Mouse (Mus musculus): ENCODE measurements at regions not wholly inside any gene's neighbourhood (a gene's known extent, or its start where the extent isn't known, plus 50 kb on each side); places are given as distances from the start of the nearest gene placed in this dataset.

GRCm38 (mm10) chr3:102336184-102336583, 131.7 kb upstream of the Vangl1 start:
- WGBS = 79% methylated on average over 2 of the region's 2 CpGs
- Histone ChIP-seq H3K36me3 (ENCODE audit: control insufficient read depth, insufficient read depth) (no peaks in the 10 kb centered on the region), H3K27ac (ENCODE audit: low read length) (no peak overlapping the region), H3K9me3 (replicated peaks; ENCODE audit: control insufficient read depth, low read length) (no peaks in the 10 kb centered on the region), H3K4me2 (ENCODE audit: low read depth, low read length) (no peak overlapping the region), H3K4me1 (ENCODE audit: control insufficient read depth, insufficient read depth, low read length) (peaks cover 6% of the 10 kb centered on the region), H3K9ac (ENCODE audit: low read length) (no peak overlapping the region), H3K27me3 (ENCODE audit: control insufficient read depth, insufficient read depth, low read length) (no peaks in the 10 kb centered on the region; the same call in 1 of the 2 replicates), H3K4me3 (ENCODE audit: low read length) (no peak overlapping the region)
- ATAC-seq (replicated peaks; ENCODE audit: extremely low read depth, insufficient read depth, low FRiP score) = no peak

DNA sequence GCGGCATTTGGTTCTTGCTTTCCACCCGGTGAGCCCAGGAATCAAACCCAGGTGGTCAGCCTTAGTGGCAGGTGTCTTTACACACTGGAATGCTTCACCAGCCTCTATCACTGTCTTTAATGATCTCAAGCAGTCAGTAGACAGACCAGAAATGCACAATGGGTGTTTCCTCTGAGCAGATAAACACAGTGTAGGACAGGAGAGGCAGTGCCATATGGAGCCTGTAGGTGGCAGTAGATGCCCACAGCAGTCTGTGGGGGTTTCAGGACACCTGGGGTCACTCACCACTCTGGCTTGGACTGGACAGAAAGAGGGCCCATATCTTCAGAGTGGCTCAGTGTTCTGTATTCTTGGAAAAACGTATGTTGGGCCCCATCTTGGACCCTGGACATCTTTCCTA, 130.7 kb upstream of the Vangl1 start:
- Histone ChIP-seq H3K27ac (ENCODE audit: low read length) (no peak overlapping the region), H3K4me3 (ENCODE audit: low read length) (no peak overlapping the region), H3K4me1 (ENCODE audit: control insufficient read depth, insufficient read depth, low read length) (peaks cover 6% of the 10 kb centered on the region), H3K27me3 (ENCODE audit: control insufficient read depth, insufficient read depth, low read length) (no peaks in the 10 kb centered on the region; the same call in 1 of the 2 replicates), H3K36me3 (ENCODE audit: control insufficient read depth, insufficient read depth) (no peaks in the 10 kb centered on the region), H3K9me3 (replicated peaks; ENCODE audit: control insufficient read depth, low read length) (no peaks in the 10 kb centered on the region), H3K9ac (ENCODE audit: low read length) (no peak overlapping the region), H3K4me2 (ENCODE audit: low read depth, low read length) (no peak overlapping the region)
- no peak for ATAC-seq (replicated peaks; ENCODE audit: extremely low read depth, insufficient read depth, low FRiP score)
- 70% methylated on average over 3 of the region's 3 CpGs for WGBS

DNA sequence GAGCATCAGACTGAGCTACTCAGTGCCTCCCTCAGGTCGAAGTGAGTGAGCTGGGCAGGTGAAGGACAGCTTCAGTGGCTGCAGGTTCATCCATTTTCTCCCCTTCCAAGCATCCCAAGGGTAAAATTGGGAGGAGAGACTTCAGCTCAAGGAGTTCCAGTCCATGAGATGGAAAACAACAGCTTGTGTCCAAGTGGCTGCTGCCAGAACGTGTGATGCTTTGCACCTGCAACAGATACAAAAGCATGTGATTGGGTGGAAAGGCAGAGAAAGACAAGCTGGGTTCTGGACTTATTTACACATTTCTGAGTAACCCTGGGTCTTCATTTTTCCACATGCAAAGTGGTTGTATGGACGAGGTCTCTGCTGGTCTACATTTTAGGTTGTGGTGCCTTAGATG, 127.7 kb upstream of the Vangl1 start:
- Histone ChIP-seq H3K4me1 (ENCODE audit: control insufficient read depth, insufficient read depth, low read length) (peaks cover 4% of the 10 kb centered on the region), H3K4me3 (ENCODE audit: low read length) (no peak overlapping the region), H3K9ac (ENCODE audit: low read length) (no peak overlapping the region), H3K27ac (ENCODE audit: low read length) (no peak overlapping the region), H3K36me3 (ENCODE audit: control insufficient read depth, insufficient read depth) (no peaks in the 10 kb centered on the region), H3K27me3 (ENCODE audit: control insufficient read depth, insufficient read depth, low read length) (no peaks in the 10 kb centered on the region; the same call in 1 of the 2 replicates), H3K4me2 (ENCODE audit: low read depth, low read length) (no peak overlapping the region), H3K9me3 (replicated peaks; ENCODE audit: control insufficient read depth, low read length) (no peaks in the 10 kb centered on the region)
- 69% methylated on average over 3 of the region's 3 CpGs for WGBS
- ATAC-seq (replicated peaks; ENCODE audit: extremely low read depth, insufficient read depth, low FRiP score) = no peak

GRCm38 (mm10) chr3:102319331-102319730, 114.8 kb upstream of the Vangl1 start:
- Histone ChIP-seq H3K27me3 (ENCODE audit: control insufficient read depth, insufficient read depth, low read length) (no peaks in the 10 kb centered on the region), H3K36me3 (ENCODE audit: control insufficient read depth, insufficient read depth) (no peaks in the 10 kb centered on the region), H3K27ac (ENCODE audit: low read length) (no peak overlapping the region), H3K9me3 (replicated peaks; ENCODE audit: control insufficient read depth, low read length) (no peaks in the 10 kb centered on the region), H3K4me2 (ENCODE audit: low read depth, low read length) (no peak overlapping the region), H3K4me1 (ENCODE audit: control insufficient read depth, insufficient read depth, low read length) (no peaks in the 10 kb centered on the region), H3K4me3 (ENCODE audit: low read length) (no peak overlapping the region), H3K9ac (ENCODE audit: low read length) (no peak overlapping the region)
- WGBS = 71% methylated on average over 3 of the region's 3 CpGs
- no peak for ATAC-seq (replicated peaks; ENCODE audit: extremely low read depth, insufficient read depth, low FRiP score)

- Histone ChIP-seq H3K9ac (ENCODE audit: low read length) (no peak overlapping the region), H3K4me3 (ENCODE audit: low read length) (no peak overlapping the region), H3K4me2 (ENCODE audit: low read depth, low read length) (no peak overlapping the region), H3K27ac (ENCODE audit: low read length) (no peak overlapping the region), H3K9me3 (replicated peaks; ENCODE audit: control insufficient read depth, low read length) (no peaks in the 10 kb centered on the region), H3K36me3 (ENCODE audit: control insufficient read depth, insufficient read depth) (no peaks in the 10 kb centered on the region), H3K27me3 (ENCODE audit: control insufficient read depth, insufficient read depth, low read length) (no peaks in the 10 kb centered on the region), H3K4me1 (ENCODE audit: control insufficient read depth, insufficient read depth, low read length) (peaks cover 6% of the 10 kb centered on the region)
- 78% methylated on average over 3 of the region's 3 CpGs for WGBS
- no peak for ATAC-seq (replicated peaks; ENCODE audit: extremely low read depth, insufficient read depth, low FRiP score)
These were observed 111.7 kb upstream of the Vangl1 start for GRCm38 (mm10) chr3:102316151-102316550.

DNA sequence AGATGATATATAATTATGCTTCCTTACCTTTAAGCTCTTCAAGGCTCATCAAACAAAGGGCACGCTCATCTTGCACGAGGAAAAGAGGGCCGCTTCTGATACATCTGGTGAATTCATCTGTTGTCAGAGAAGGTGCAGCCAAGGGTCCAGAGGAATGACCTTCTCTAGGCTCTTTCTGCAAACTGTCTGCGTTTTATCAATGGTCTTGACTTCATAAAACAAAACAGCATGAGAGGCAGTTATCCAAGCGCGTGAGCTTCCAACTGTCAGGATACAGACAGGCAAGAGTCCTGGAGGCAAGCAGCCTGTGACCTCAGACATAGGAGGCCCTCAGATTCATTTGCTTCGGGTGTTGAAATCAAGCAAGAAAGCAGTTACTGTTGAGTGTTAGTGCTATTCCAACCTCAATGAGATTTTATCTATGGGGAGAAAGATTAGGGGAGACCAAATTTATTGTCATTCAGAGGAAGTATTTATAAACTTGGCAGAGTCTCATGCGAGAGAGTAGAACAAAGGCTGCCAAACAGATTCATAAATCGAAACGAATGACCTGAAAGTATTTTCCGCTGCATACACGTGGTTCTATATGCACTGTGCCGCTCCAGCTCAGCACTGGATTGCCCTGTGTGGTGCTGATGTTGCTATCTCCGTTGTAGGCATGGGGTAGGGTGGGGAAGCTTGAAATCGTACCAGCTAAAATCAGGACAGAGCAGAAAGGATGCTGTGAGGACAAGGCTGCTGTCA, 107.2 kb upstream of the Vangl1 start:
- no peak for ATAC-seq (replicated peaks; ENCODE audit: extremely low read depth, insufficient read depth, low FRiP score)
- 48% methylated on average over 15 of the region's 15 CpGs for WGBS
- H3K4me2 ChIP-seq (ENCODE audit: low read depth, low read length) = 0 out of 2 replicates have a peak overlapping the region, but pooled peaks have one; percentile 1

GRCm38 (mm10) chr3:102310243-102310642, 105.8 kb upstream of the Vangl1 start:
- Histone ChIP-seq H3K4me2 (ENCODE audit: low read depth, low read length) (no peak overlapping the region), H3K27ac (ENCODE audit: low read length) (no peak overlapping the region), H3K27me3 (ENCODE audit: control insufficient read depth, insufficient read depth, low read length) (no peaks in the 10 kb centered on the region), H3K4me1 (ENCODE audit: control insufficient read depth, insufficient read depth, low read length) (peaks cover 8% of the 10 kb centered on the region), H3K4me3 (ENCODE audit: low read length) (no peak overlapping the region), H3K9me3 (replicated peaks; ENCODE audit: control insufficient read depth, low read length) (no peaks in the 10 kb centered on the region), H3K36me3 (ENCODE audit: control insufficient read depth, insufficient read depth) (no peaks in the 10 kb centered on the region), H3K9ac (ENCODE audit: low read length) (no peak overlapping the region)
- ATAC-seq (replicated peaks; ENCODE audit: extremely low read depth, insufficient read depth, low FRiP score) = no peak
- 73% methylated on average over 9 of the region's 9 CpGs for WGBS

More for the DNA sequence above, 107.2 kb upstream of the Vangl1 start:
- Histone ChIP-seq H3K9ac (ENCODE audit: low read length) (no peak overlapping the region), H3K27me3 (ENCODE audit: control insufficient read depth, insufficient read depth, low read length) (no peaks in the 10 kb centered on the region), H3K4me1 (ENCODE audit: control insufficient read depth, insufficient read depth, low read length) (peaks cover 8% of the 10 kb centered on the region), H3K36me3 (ENCODE audit: control insufficient read depth, insufficient read depth) (no peaks in the 10 kb centered on the region), H3K4me3 (ENCODE audit: low read length) (no peak overlapping the region), H3K27ac (ENCODE audit: low read length) (no peak overlapping the region), H3K9me3 (replicated peaks; ENCODE audit: control insufficient read depth, low read length) (no peaks in the 10 kb centered on the region)

GRCm38 (mm10) chr3:102309756-102310155, 105.3 kb upstream of the Vangl1 start:
- no peaks in the 10 kb centered on the region for H3K9me3 ChIP-seq (replicated peaks; ENCODE audit: control insufficient read depth, low read length)
- no peak overlapping the region for H3K9ac ChIP-seq (ENCODE audit: low read length)
- no peaks in the 10 kb centered on the region for H3K36me3 ChIP-seq (ENCODE audit: control insufficient read depth, insufficient read depth)
- no peak overlapping the region for H3K4me3 ChIP-seq (ENCODE audit: low read length)
- no peaks in the 10 kb centered on the region for H3K27me3 ChIP-seq (ENCODE audit: control insufficient read depth, insufficient read depth, low read length)
- 19% methylated on average over 9 of the region's 9 CpGs for WGBS
- no peak overlapping the region for H3K27ac ChIP-seq (ENCODE audit: low read length)
- H3K4me2 ChIP-seq (ENCODE audit: low read depth, low read length) = no peak overlapping the region
- no peak for ATAC-seq (replicated peaks; ENCODE audit: extremely low read depth, insufficient read depth, low FRiP score)
- H3K4me1 ChIP-seq (ENCODE audit: control insufficient read depth, insufficient read depth, low read length) = peaks cover 8% of the 10 kb centered on the region

GRCm38 (mm10) chr3:102307656-102308055, 103.2 kb upstream of the Vangl1 start:
- no peaks in the 10 kb centered on the region for H3K36me3 ChIP-seq (ENCODE audit: control insufficient read depth, insufficient read depth)
- WGBS = 46% methylated on average over 1 of the region's 1 CpGs
- peaks cover 8% of the 10 kb centered on the region for H3K4me1 ChIP-seq (ENCODE audit: control insufficient read depth, insufficient read depth, low read length)
- H3K9ac ChIP-seq (ENCODE audit: low read length) = no peak overlapping the region
- H3K4me2 ChIP-seq (ENCODE audit: low read depth, low read length) = no peak overlapping the region
- ATAC-seq (replicated peaks; ENCODE audit: extremely low read depth, insufficient read depth, low FRiP score) = no peak
- H3K9me3 ChIP-seq (replicated peaks; ENCODE audit: control insufficient read depth, low read length) = no peaks in the 10 kb centered on the region
- no peak overlapping the region for H3K27ac ChIP-seq (ENCODE audit: low read length)
- H3K27me3 ChIP-seq (ENCODE audit: control insufficient read depth, insufficient read depth, low read length) = no peaks in the 10 kb centered on the region
- H3K4me3 ChIP-seq (ENCODE audit: low read length) = no peak overlapping the region
